Mouse (Mus musculus) spleen, adult 2 months (tissue): ENCODE measurements around the gene Arfgap3.

Experiments used
- CTCF ChIP-seq: fragments of 200-500 bp; IDR thresholded peaks from 2 replicates; pipeline ENCODE4 v1.5.1; 2011; ENCODE audit warnings: mild to moderate bottlenecking, inconsistent platforms; ENCODE audit not compliant: insufficient read depth, insufficient read length, insufficient replicate concordance; ENCODE audit errors: extremely low read depth
- POLR2A ChIP-seq: fragments of 200-500 bp; IDR thresholded peaks from 2 replicates; pipeline ENCODE4 v1.6.1; 2011; ENCODE audit warnings: low read depth, low read length, inconsistent platforms

GRCm38 (mm10) chr15:83383136-83383535 lies 33.1 kb upstream of the Arfgap3 start:
- TF ChIP-seq POLR2A (no peak), CTCF (no peak)
